Mouse (Mus musculus): ENCODE measurements around the gene Rap1gds1.

Gene Rap1gds1

GRCm38 (mm10) chr3:138876931-138877361, 198.1 kb downstream of the Rap1gds1 start:
- DNase-seq: peak; percentile 59

GRCm38 (mm10) chr3:138876418-138876817, 198.6 kb downstream of the Rap1gds1 start:
- no peak for DNase-seq

- no peak for DNase-seq
Measured at GRCm38 (mm10) chr3:138875936-138876335, 199.1 kb downstream of the Rap1gds1 start.
